Mouse (Mus musculus) neural tube, embryonic 11.5 days (tissue): ENCODE data around the gene Slc29a3. TPM values are rescaled to one million over a fixed set of nuclear protein-coding genes. Genes with fewer than 3 reads are reported as not detected.
"Not testable (repeated sequence)": the region's sequence is repeated elsewhere in the genome, so short reads cannot be mapped to it uniquely, and the experiment has no call there.

Experiments used
- ATAC-seq: fragments of 200-750 bp; cut with Nextera tagmentation; 2 replicates; pipeline ENCODE4 v1.8.0; 2017; ENCODE audit warnings: moderate number of reproducible peaks, mild to moderate bottlenecking, moderate TSS enrichment, moderate library complexity; ENCODE audit not compliant: insufficient read depth, low FRiP score, low TSS enrichment
- DNase-seq: peaks from one replicate; pipeline ENCODE4 v3.0.0-alpha.2; 2015; ENCODE audit warnings: low spot score
- H3K27ac ChIP-seq: fragments of 300-500 bp; sonication (generic); 2 replicates; pipeline ENCODE4 v1.5.1; 2014; ENCODE audit warnings: low read depth, mild to moderate bottlenecking, low read length
- H3K27me3 ChIP-seq: fragments of 300-500 bp; sonication (generic); 2 replicates; pipeline ENCODE4 v1.6.1; 2014; ENCODE audit warnings: mild to moderate bottlenecking, low read length, mixed read lengths; ENCODE audit not compliant: control insufficient read depth, insufficient read depth
- H3K36me3 ChIP-seq: fragments of 300-500 bp; sonication (generic); 2 replicates; pipeline ENCODE4 v1.6.1; 2014; ENCODE audit warnings: mild to moderate bottlenecking, low read length, moderate library complexity, mixed read lengths; ENCODE audit not compliant: control insufficient read depth, insufficient read depth
- H3K4me1 ChIP-seq: fragments of 300-500 bp; sonication (generic); 2 replicates; pipeline ENCODE4 v1.6.1; 2014; ENCODE audit warnings: low read length, mixed read lengths; ENCODE audit not compliant: control insufficient read depth, insufficient read depth
- H3K4me2 ChIP-seq: fragments of 300-500 bp; sonication (generic); 2 replicates; pipeline ENCODE4 v1.6.1; 2014; ENCODE audit warnings: low read depth, mild to moderate bottlenecking, moderate library complexity
- H3K4me3 ChIP-seq: fragments of 300-500 bp; sonication (generic); 2 replicates; pipeline ENCODE4 v1.5.1; 2014; ENCODE audit warnings: low read depth, low read length
- H3K9ac ChIP-seq: fragments of 300-500 bp; sonication (generic); 2 replicates; pipeline ENCODE4 v1.6.1; 2014; ENCODE audit warnings: mild to moderate bottlenecking, low read length
- H3K9me3 ChIP-seq: fragments of 300-500 bp; sonication (generic); 2 replicates; pipeline ENCODE4 v1.6.1; 2016; ENCODE audit warnings: low read length; ENCODE audit not compliant: control insufficient read depth
- WGBS: fragments of 180-500 bp; shearing (Covaris S2); extraction: QIAGEN DNeasy Blood & Tissue Kit; methylation state at CpG from one replicate; pipeline ENCODE4 v1.1.7; 2014; 5-methylcytosine and 5-hydroxymethylcytosine counted together
- polyA plus RNA-seq: library from polyadenylated mRNA; unstranded; fragments of >200 nt; fragmentation: Nextera tagmentation; extraction: Ambion mirVana; gene quantifications from 2 replicates; pipeline ENCODE4 v1.2.1, GENCODE M21; 2014

Gene Slc29a3
- polyA plus RNA-seq, 1 experiment from 2014 or later = 10.4 TPM

DNA sequence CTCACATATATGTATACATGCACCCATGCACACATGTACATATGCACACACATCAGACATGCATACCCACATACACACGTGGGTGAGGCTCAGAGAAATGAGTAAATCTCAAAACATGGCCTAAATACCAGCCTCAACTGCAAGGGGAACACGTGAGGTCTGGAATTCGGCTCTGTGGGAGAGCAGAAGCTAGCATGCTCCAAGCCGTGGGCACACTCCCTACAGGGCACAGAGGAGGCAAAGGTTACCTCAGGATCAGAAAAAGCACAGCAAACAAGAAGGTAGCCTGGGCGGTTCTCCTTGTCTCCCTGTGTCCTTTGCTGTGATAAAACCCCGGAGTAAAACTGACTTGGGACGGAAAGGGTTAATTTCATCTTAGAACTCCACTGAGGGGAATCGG, 1.3 kb upstream of the Slc29a3 start:
- 82% methylated on average over 8 of the region's 8 CpGs for WGBS
- Histone ChIP-seq H3K4me1 (0 out of 2 replicates have a peak, but pooled peaks cover 8% of the 10 kb centered on the region), H3K27me3 (no peaks in the 10 kb centered on the region), H3K4me2 (no peak overlapping the region), H3K36me3 (no peaks in the 10 kb centered on the region), H3K27ac (no peak overlapping the region), H3K4me3 (no peak overlapping the region), H3K9ac (no peak overlapping the region), H3K9me3 (no peaks in the 10 kb centered on the region)
- ATAC-seq = no peak
- DNase-seq = no peak

DNA sequence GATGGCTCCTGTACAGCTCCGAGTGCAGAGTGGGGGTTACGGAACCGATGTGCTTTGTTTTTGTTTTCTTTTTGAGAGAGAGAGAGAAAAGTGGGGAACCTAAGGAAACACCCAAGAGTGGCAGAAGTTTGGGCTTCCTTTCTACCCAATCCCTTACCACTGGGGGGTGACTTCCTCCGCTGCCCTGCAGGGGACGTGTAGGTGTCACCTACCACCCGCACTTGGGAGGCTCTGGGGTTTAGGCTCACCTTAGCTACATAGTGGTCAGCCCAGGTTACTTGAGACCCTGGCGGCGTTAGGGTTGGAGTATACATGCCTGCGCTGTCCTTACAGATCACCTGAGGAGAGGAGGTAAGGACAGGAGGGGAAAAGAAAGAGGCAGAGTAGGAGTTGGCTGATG, 667 bp upstream of the Slc29a3 start:
- Histone ChIP-seq H3K9ac (no peak overlapping the region; the same call in 1 of the 2 replicates), H3K4me1 (0 out of 2 replicates have a peak, but pooled peaks cover 8% of the 10 kb centered on the region), H3K36me3 (no peaks in the 10 kb centered on the region), H3K27ac (no peak overlapping the region), H3K4me3 (no peak overlapping the region), H3K9me3 (no peaks in the 10 kb centered on the region), H3K4me2 (no peak overlapping the region), H3K27me3 (no peaks in the 10 kb centered on the region)
- no peak for DNase-seq
- WGBS = 72% methylated on average over 9 of the region's 9 CpGs
- ATAC-seq = no peak

DNA sequence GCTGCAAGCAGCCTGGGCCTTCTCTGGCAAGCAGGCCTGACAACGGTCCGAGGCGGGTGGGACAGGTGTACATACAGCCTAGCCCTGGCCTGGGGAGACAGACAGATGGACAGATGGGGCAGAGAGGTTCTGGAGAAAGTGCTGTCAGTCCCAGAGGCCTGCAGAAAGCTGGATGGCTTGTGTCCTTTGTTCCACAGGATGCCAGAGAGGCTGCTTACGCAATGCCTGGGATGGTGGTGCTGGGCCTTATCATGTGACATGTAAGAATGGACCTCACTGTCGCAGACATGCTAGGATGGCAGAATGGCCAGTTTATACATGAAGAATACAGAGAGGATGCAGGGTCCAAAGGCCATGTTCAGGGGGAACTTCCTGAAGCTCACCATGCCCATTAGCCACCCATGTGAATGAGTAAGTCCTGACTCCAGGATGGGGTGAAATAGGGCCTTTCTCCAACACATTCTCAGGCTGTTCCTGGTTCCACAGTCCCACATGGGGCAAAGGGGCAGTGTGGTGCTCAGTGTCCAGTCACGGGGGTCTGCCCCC, 4.9 kb downstream of the Slc29a3 start:
- no peaks in the 10 kb centered on the region for H3K27me3 ChIP-seq
- WGBS = 81% methylated on average over 6 of the region's 6 CpGs
- no peak overlapping the region for H3K27ac ChIP-seq
- H3K36me3 ChIP-seq = no peaks in the 10 kb centered on the region
- ATAC-seq (no peak), DNase-seq (no peak)
- no peak overlapping the region for H3K9ac ChIP-seq
- no peaks in the 10 kb centered on the region for H3K9me3 ChIP-seq
- H3K4me2 ChIP-seq = no peak overlapping the region
- no peak overlapping the region for H3K4me3 ChIP-seq
- 0 out of 2 replicates have a peak, but pooled peaks cover 6% of the 10 kb centered on the region for H3K4me1 ChIP-seq

DNA sequence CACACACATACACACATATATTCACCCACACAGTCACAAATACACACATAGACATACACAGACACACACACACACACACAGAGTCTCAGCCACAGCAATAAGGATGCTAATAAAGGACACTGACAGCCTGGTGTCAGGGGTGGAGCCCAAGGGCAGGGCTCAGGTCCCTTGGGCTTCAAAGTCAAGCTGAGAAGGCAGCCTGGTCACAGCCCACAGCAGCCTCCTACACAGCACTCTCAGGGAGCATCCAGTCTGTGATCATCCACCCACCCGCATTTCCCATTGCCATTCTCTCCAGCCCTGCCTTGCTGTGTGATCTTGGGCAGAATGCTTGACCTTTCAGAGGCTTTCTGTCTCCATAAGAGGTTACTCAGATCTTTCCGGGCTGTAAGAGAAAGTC, 6.1 kb downstream of the Slc29a3 start:
- whole genome bisulfite sequencing = 69% methylated on average over 2 of the region's 2 CpGs
- no peak overlapping the region for H3K9ac ChIP-seq
- no peaks in the 10 kb centered on the region for H3K36me3 ChIP-seq
- H3K9me3 ChIP-seq = no peaks in the 10 kb centered on the region
- no peak overlapping the region for H3K27ac ChIP-seq
- H3K4me2 ChIP-seq = no peak overlapping the region
- ATAC-seq (no peak), DNase-seq (no peak)
- no peak overlapping the region for H3K4me3 ChIP-seq
- 0 out of 2 replicates have a peak, but pooled peaks cover under 1% of the 10 kb centered on the region for H3K4me1 ChIP-seq
- H3K27me3 ChIP-seq = no peaks in the 10 kb centered on the region

DNA sequence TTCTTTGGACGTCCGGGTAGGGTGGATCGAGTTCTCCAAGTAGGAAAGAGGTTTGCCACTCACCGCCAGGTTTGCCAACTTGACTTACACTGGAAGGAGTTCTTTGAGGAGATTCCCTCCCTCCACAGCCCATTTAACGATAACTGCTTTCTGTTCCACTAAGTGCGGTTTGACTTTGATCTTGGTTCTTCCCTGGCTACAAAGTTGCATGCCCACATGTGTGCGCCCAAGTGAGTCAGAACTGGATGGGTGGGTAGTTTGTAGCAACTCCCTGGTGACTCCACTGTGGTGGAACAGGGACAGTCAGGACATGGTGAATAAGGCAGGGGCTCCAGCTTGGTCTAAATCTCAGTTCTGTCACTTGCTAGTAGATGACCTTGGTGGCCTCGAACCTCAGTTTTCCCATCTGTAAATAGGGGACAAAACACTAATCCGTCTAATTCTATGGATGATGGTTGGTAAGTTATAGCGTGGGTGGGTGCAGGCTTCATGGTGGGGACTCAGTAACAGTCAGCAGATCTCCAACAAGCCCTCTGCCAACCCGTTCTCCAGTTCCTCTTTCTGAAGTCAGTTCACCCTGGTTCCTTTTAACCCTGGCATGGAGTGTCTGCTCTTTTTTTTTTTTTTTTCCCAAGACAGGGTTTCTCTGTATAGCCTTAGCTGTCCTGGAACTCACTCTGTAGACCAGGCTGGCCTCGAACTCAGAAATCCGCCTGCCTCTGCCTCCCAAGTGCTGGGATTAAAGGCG, 7.9 kb downstream of the Slc29a3 start:
- Histone ChIP-seq H3K4me1 (no peaks in the 10 kb centered on the region), H3K36me3 (no peaks in the 10 kb centered on the region), H3K9me3 (no peaks in the 10 kb centered on the region), H3K4me2 (no peak overlapping the region), H3K4me3 (no peak overlapping the region), H3K27ac (no peak overlapping the region), H3K27me3 (no peaks in the 10 kb centered on the region), H3K9ac (no peak overlapping the region)
- no peak for DNase-seq
- no peak for ATAC-seq
- 91% methylated on average over 13 of the region's 14 CpGs for whole genome bisulfite sequencing

DNA sequence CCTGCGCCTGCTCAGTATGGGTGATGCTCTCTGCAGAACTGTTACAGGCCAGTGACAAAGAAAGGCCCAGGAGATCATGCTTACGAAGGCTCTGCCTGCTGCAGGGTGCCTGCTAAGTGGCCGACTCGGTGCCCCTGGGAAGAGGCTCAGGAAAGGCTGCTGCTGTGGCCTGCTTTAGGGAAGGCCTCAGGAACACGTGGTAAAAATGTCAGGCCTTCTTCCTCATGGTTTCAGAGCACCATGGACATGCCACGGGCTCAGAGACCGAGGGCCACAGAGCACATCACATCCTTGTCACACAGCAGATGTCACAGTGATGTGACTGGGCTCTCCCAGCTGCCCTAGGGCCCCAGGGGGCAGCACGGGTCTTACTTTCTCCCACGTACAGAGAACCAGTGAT, 8.9 kb downstream of the Slc29a3 start:
- 72% methylated on average over 9 of the region's 9 CpGs for WGBS
- Histone ChIP-seq H3K36me3 (no peaks in the 10 kb centered on the region), H3K27ac (no peak overlapping the region), H3K9me3 (no peaks in the 10 kb centered on the region), H3K4me2 (no peak overlapping the region), H3K9ac (no peak overlapping the region), H3K27me3 (no peaks in the 10 kb centered on the region), H3K4me3 (no peak overlapping the region), H3K4me1 (no peaks in the 10 kb centered on the region)
- ATAC-seq (no peak), DNase-seq (no peak)

DNA sequence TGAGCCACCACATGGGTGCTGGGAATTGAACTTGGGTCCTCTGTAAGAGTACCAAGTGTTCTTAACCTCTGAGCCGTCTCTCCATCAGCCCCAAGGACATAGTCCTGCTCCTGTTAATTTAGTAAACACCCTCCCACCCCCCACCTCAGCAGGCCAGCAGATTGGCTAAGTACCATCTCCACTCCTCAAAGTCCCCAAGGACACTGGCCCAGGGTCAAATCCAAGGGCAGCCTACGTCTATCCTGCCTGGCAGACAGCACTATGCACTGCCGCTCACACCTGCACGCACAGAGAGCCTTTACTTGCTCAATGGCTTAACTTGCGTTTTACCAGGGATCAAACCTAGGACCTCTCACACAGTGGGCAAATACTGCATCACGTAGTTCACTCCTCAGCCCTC, 9.7 kb downstream of the Slc29a3 start:
- H3K27ac ChIP-seq = no peak overlapping the region
- 86% methylated on average over 6 of the region's 6 CpGs for WGBS
- ATAC-seq = no peak

DNA sequence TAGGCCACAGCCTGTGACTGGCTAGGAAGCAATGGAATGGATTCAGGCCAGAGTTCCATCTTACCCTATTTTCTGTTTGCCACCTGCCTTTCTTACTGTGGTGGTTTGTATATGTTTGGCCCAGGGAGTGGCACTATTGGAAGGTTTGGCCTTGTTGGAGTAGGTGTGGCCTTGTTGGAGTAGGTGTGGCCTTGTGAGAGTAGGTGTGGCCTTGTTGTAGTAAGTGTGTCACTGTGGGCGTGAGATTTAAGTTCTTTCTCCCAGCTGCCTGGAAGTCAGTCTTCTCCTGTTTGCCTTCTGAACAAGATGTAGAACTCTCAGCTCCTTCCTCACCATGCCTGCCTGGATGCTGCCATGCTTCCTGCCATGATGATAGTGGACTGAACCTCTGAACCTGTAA, 10.3 kb downstream of the Slc29a3 start:
- WGBS = 61% methylated on average over 1 of the region's 1 CpGs

More for the DNA sequence above, 9.7 kb downstream of the Slc29a3 start:
- no peak overlapping the region for H3K4me2 ChIP-seq
- no peak overlapping the region for H3K4me3 ChIP-seq
- H3K4me1 ChIP-seq = no peaks in the 10 kb centered on the region
- H3K36me3 ChIP-seq = no peaks in the 10 kb centered on the region
- no peaks in the 10 kb centered on the region for H3K27me3 ChIP-seq
- no peak overlapping the region for H3K9ac ChIP-seq
- no peak for DNase-seq
- H3K9me3 ChIP-seq = no peaks in the 10 kb centered on the region

DNA sequence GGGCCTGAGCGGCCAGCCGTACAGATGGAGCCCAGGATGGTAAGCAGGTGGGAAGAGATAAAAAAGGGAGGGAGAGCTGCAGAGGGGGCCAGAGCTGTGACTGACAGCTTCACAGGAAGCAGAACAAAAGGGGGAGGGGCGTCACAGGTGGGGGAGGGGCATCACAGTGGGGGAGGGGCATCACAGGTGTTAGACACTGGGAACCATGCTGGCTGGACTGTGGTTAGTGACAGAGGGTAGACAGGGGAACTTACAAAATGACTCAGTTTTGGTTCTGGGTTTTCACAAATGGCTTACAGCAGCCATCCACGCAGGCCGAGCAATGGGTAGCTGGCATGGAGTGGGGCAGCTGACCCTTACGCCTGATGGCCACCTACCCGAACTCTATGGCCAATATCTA, 11.2 kb downstream of the Slc29a3 start:
- Histone ChIP-seq H3K9ac (no peak overlapping the region), H3K36me3 (no peaks in the 10 kb centered on the region), H3K4me2 (no peak overlapping the region), H3K4me3 (no peak overlapping the region), H3K27ac (no peak overlapping the region), H3K4me1 (no peaks in the 10 kb centered on the region), H3K27me3 (no peaks in the 10 kb centered on the region), H3K9me3 (no peaks in the 10 kb centered on the region)
- DNase-seq = no peak
- no peak for ATAC-seq
- 78% methylated on average over 7 of the region's 7 CpGs for whole genome bisulfite sequencing

More for the DNA sequence above, 10.3 kb downstream of the Slc29a3 start:
- H3K4me1 ChIP-seq, DNase-seq, H3K9me3 ChIP-seq, H3K9ac ChIP-seq, H3K4me3 ChIP-seq, ATAC-seq, H3K27me3 ChIP-seq, H3K4me2 ChIP-seq, H3K36me3 ChIP-seq, H3K27ac ChIP-seq: not testable (repeated sequence)
